Mouse (Mus musculus) liver, postnatal 0 days (tissue): Measurements from ENCODE around the gene Slc41a1.

Source experiments
- CTCF ChIP-seq: sonication (generic); IDR thresholded peaks from 2 replicates; pipeline ENCODE4 v1.5.1; 2016; ENCODE audit warnings: antibody characterized with exemption, low read depth
- EP300 ChIP-seq: IDR thresholded peaks from 2 replicates; pipeline ENCODE4 v1.6.1; 2016; ENCODE audit warnings: antibody characterized with exemption, low read depth, mild to moderate bottlenecking

- TF ChIP-seq EP300 (no peak), CTCF (no peak)
Measured at GRCm38 (mm10) chr1:131886173-131886572, 58.9 kb downstream of the Slc41a1 start.
